Mouse (Mus musculus) gonadal fat pad, adult 2 months (tissue): ENCODE measurements around the gene Ift80. TPM values are rescaled to one million over a fixed set of nuclear protein-coding genes. Genes with fewer than 3 reads are reported as not detected.
A peak's percentile ranks its signal among the peaks of the same experiment; 100 is the strongest.
"Not testable (repeated sequence)": the region's sequence is repeated elsewhere in the genome, so short reads cannot be mapped to it uniquely, and the experiment has no call there.

ENCODE experiments used
- DNase-seq: peaks from one replicate; pipeline ENCODE4 v3.0.0-alpha.2; 2012; ENCODE audit warnings: low read depth
- polyA plus RNA-seq: library from polyadenylated mRNA; depleted of rRNA; stranded (reverse); fragments of >200 nt; gene quantifications from 2 replicates; pipeline ENCODE4 v1.2.3, GENCODE M21; 2012; rRNA removed

Ift80 gene
- 2.7 and 3.3 TPM in 2 replicates for polyA plus RNA-seq

- DNase-seq = peak; percentile 67
Observed at GRCm38 (mm10) chr3:69004437-69005337, at the start of gene Ift80, which contains the start of gene Smc4. Gene Ift80 (minus strand): TSS chr3:69004570. Gene Smc4 (plus strand): TSS chr3:69004738.

DNA sequence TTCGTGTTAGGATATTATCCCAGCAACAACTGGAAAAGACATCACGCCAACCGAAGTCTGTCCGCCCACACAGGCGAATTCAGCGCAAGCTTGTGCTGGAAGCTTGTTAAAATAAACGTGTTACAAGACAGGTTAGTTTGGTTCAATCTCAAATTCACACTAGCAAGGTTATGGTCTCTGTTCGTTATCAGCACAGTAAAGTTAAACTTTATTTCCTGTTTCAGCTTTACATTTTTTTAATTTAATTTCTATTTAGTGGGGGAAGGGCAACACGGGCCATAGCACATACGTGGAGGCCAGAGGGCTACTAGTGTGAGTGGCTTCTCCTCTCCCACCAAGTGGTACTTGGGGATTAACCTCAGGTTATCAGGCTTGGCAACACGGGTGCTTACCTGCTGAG is 47.5 kb upstream of the Ift80 start:
- DNase-seq = no peak

GRCm38 (mm10) chr3:69049011-69049410 is 44.6 kb upstream of the Ift80 start:
- DNase-seq = no peak

- DNase-seq = peak; percentile 64
Observed at GRCm38 (mm10) chr3:69047684-69048083, 43.3 kb upstream of the Ift80 start.

- no peak for DNase-seq
Observed at GRCm38 (mm10) chr3:69046509-69046908, 42.1 kb upstream of the Ift80 start.

DNA sequence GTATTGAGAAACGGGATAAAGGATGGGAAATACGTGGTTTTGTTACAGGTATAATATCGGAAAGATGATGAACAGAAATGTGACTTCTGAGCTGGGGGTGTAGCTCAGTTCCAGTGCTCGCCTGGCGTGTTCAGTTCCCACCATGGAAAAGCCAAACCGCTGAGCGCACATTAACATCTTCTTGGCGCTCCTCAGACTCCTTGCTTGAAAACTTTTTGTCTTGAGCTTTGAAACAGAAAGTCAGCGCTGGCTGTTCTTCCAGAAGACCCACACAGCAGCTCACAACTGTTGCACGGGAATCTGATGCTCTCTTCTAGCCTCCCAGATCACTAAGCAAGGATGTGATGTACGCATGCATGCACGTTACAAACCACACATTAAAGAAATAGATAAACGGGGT is 41.4 kb upstream of the Ift80 start:
- DNase-seq = no peak

DNA sequence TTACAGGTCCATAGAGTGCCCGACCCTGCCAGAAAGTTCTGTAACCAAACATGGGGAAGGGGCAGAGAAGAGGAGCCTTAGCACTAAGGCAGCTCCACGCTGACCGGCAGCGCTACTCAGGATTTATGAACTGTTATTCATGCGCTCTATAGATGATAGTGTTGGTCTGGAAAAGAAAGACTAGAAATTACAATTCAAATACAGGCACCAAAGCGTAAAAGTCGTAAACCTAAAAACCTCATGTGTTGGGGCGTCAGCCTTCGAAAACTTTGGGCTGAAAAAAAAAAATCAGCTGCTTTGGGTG is 41.0 kb upstream of the Ift80 start:
- no peak for DNase-seq

DNA sequence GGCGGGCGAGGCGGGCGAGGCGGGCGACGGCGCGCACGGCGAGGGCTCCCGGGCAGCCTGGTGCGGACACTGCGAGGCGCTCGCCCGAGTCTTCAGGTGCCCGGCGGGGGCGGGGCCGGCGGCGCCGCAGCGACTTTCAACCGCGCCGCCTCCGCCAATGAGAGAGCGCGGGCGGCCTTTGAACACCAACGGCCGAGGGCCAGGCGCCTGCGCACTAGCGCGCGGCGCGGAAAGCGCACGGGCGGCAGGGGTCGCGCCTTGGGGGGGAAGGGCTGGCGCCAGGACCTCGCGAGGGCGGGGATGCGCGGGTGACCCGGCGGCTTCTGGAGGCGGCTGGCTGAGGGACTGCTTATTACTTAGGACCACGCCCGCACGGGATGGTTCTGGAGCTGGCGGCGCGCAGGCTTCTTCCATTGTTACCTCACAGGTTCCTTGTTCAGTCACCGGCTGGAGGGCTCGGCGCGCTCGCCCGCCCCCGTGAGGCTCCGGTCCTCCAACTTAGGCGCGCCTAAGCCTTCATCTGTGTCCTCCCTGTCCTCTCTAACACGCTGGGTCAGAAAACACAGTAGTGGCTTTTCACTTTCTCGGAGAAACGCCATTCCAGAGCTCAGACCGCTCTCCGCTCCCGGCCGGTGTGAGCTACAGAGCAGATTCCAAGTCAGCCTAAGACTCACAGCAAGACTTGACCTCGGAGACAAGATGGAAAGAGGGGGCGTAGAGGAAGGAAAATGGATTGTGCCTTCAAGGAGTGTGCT is 40.5 kb upstream of the Ift80 start, which contains the start of gene Trim59:
TSS of gene Trim59 (minus strand) at position 111 of the 755 bp plus-strand sequence.
- DNase-seq = no peak

GRCm38 (mm10) chr3:69044167-69044591 is 39.8 kb upstream of the Ift80 start:
- no peak for DNase-seq

GRCm38 (mm10) chr3:69041298-69041697 is 36.9 kb upstream of the Ift80 start:
- no peak for DNase-seq

GRCm38 (mm10) chr3:69040105-69040504 is 35.7 kb upstream of the Ift80 start:
- no peak for DNase-seq

GRCm38 (mm10) chr3:69026133-69026783 is 21.9 kb upstream of the Ift80 start:
- DNase-seq = no peak

- no peak for DNase-seq
Observed at GRCm38 (mm10) chr3:69020764-69021163, 16.4 kb upstream of the Ift80 start.

GRCm38 (mm10) chr3:69020285-69020684 is 15.9 kb upstream of the Ift80 start:
- DNase-seq = no peak

DNA sequence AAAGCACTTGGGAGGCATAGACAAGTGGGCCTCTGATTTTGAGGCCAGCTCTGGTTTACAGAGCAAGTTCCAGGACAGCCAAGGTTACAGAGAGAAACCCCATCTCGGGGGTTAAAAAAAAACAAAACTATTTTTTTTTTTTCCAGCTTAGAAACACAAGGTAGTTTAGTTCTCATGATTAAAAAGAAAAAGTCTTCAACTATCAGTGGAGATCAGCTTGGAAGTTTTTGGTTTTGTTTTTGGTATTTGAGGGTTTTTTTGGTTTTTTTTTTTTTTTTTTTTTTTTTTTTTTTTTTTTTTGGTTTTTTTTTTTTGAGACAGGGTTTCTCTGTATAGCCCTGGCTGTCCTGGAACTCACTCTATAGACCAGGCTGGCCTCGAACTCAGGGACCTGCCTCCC is 14.3 kb upstream of the Ift80 start:
- not testable (repeated sequence) for DNase-seq

DNA sequence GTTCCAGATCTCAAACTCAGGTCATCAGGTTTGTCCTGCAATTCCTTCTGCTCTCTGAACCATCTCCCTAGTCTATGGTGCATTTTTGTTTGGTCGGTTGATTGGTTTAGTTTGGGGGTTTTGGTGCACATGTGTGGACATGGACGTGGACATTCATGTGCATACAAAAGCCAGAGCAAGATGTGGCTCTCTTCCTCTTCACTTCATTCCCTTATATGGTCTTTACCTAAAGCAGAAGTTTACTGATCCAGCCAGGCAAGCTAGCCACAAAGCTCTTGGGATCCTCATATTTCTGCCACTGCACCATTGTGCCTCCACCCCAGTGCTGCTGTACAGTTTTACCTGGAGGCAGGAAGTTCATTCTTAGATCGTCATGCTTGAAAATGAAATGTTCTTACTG is 12.8 kb upstream of the Ift80 start:
- no peak for DNase-seq

DNA sequence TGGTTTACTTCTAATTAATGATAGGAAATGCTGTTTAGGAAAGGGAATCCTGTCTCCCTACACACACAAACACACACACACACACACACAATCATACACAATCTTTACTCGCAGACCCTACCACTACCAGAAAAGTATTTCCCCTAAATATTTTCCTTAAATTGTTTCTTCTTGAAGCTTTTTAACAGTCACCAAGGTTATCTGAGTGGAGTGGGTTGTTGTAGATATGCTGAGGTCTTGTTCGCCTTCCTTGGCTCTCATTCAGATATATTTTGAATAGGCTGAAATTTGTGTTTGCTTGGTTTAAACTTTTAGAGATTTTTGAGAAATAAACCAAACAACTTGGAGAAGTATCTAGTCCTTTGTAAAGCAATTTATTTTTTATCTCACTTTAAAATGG is 4.5 kb upstream of the Ift80 start:
- DNase-seq = no peak

GRCm38 (mm10) chr3:69006246-69006760 is 1.9 kb upstream of the Ift80 start:
- no peak for DNase-seq

DNA sequence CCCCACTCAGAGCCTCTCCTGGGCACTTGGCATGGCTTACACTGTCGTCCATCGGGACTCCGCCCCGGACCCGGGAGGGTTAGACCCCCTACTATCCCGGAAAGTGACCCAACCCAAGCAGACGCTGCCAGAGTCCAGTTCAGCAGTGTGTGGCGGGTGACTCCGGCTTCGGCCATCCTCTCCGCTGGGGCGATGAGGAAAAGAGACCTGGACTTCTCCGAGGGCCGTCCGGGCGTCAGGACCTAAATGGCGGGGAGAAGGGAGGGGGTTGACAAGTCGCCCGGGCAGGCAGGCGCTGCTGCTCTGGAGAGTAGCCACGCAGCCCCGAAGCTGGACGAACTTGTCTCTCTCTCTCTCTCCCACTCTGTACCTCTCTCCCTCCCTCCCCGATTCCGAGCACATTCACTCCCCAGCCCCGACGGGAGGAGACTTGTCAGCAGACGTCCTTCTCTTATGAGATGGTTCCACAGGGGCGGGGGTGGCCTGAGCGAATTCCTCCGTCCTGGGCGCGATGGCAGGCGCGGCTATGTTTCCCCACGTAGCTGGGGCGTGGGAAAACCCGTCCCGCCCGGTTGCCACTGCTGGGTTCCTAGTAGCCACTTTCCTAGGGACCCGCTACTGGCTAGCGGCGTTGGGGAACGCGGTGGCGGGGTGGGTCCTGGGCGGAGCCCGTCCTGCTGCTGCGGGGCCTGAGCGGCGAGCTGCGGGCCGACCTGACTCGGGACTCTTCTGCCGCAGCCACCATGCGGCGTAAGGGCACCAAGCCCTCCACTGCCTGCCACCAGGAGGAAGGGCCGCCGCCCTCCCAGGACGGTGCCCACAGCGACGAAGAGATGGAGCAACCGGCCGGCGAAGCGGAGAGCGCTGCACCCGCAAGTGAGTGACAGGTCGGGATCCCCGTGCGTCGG is 1.2 kb upstream of the Ift80 start:
- no peak for DNase-seq

DNA sequence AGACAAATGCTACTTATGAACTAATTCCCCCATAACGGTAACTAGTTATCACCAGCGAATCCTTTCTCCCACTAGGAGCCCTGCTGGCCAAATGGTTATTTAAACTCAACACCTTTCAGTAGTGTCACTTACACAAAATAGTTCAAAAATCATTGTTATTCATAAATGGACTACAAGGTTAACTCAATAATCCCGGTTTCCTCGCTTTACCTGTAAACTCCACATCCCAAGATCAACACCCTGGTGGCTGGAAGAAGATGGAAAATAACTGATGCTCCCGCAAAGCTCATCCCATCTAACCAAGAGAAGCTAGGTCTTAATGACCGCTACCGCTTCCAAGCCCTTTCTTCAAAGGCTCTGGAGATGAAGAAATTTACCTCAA is 324 bp downstream of the Ift80 start:
- DNase-seq = no peak

DNA sequence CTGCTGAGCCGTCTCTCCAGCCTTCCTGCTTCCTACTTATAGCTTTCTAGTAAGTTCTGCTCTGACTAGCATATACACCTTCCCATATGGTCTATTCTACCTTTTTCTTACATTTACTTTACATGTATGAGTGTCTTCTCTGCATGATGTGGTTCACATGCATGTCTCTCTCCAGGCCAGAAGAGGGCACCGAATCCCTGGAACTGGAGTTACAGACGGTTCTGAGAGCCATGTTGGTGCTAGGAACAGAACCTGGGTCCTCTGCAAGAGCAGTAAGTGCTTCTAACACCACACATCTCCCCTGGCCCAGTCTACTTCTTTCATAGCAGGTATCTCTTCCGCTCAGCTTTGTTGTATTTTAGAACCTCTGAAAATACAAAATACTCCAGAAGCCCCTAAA is 1.6 kb downstream of the Ift80 start:
- no peak for DNase-seq
